Mouse (Mus musculus) liver, postnatal 0 days (tissue): ENCODE data around the gene Hsd17b6. TPM values are rescaled to one million over a fixed set of nuclear protein-coding genes. Genes with fewer than 3 reads are reported as not detected.

Source experiments
- ATAC-seq: fragments of 200-750 bp; cut with Nextera tagmentation; 2 replicates; pipeline ENCODE4 v1.8.0; 2017; ENCODE audit warnings: mild to moderate bottlenecking, moderate library complexity
- DNase-seq: peaks from one replicate; pipeline ENCODE4 v3.0.0-alpha.2; 2016
- H3K27ac ChIP-seq: fragments of 300-500 bp; sonication (generic); 2 replicates; pipeline ENCODE4 v1.5.1; 2014; ENCODE audit warnings: antibody characterized with exemption, moderate library complexity, mild to moderate bottlenecking, low read depth
- H3K27me3 ChIP-seq: fragments of 300-500 bp; sonication (generic); 2 replicates; pipeline ENCODE4 v1.6.1; 2014; ENCODE audit warnings: low read length, control low read depth, mixed read lengths; ENCODE audit not compliant: insufficient read depth
- H3K36me3 ChIP-seq: fragments of 300-500 bp; sonication (generic); replicated peaks from 2 replicates; pipeline ENCODE4 v1.6.1; 2014; ENCODE audit warnings: mild to moderate bottlenecking, control low read depth, low read length, moderate library complexity, mixed read lengths; ENCODE audit not compliant: insufficient read depth
- H3K4me1 ChIP-seq: fragments of 300-500 bp; sonication (generic); 2 replicates; pipeline ENCODE4 v1.6.1; 2014; ENCODE audit warnings: antibody characterized with exemption, mild to moderate bottlenecking, control low read depth; ENCODE audit not compliant: insufficient read depth
- H3K4me2 ChIP-seq: fragments of 300-500 bp; sonication (generic); 2 replicates; pipeline ENCODE4 v1.6.1; 2014; ENCODE audit warnings: low read depth, mild to moderate bottlenecking, low read length, moderate library complexity, mixed read lengths
- H3K4me3 ChIP-seq: fragments of 300-500 bp; sonication (generic); 2 replicates; pipeline ENCODE4 v1.5.1; 2014; ENCODE audit warnings: low read depth, low read length
- H3K9ac ChIP-seq: fragments of 300-500 bp; sonication (generic); replicated peaks from 2 replicates; pipeline ENCODE4 v1.6.1; 2014; ENCODE audit warnings: mild to moderate bottlenecking, moderate library complexity
- H3K9me3 ChIP-seq: fragments of 300-500 bp; sonication (generic); 2 replicates; pipeline ENCODE4 v1.6.1; 2016; ENCODE audit warnings: mild to moderate bottlenecking, control low read depth, low read length, mixed read lengths
- CTCF ChIP-seq: sonication (generic); IDR thresholded peaks from 2 replicates; pipeline ENCODE4 v1.5.1; 2016; ENCODE audit warnings: antibody characterized with exemption, low read depth
- EP300 ChIP-seq: IDR thresholded peaks from 2 replicates; pipeline ENCODE4 v1.6.1; 2016; ENCODE audit warnings: antibody characterized with exemption, low read depth, mild to moderate bottlenecking
- WGBS: fragments of 180-500 bp; shearing (Covaris S2); extraction: QIAGEN DNeasy Blood & Tissue Kit; methylation state at CpG from one replicate; pipeline ENCODE4 v1.1.7; 2014; ENCODE audit not compliant: insufficient replicate concordance; 5-methylcytosine and 5-hydroxymethylcytosine counted together
- polyA plus RNA-seq: library from polyadenylated mRNA; unstranded; fragments of >200 nt; fragmentation: Nextera tagmentation; extraction: Ambion mirVana; gene quantifications from 2 replicates; pipeline ENCODE4 v1.2.1, GENCODE M21; 2015

The Hsd17b6 gene
- polyA plus RNA-seq, 1 experiment from 2014 or later, result 32.4 TPM

- no peaks in the 10 kb centered on the region for H3K27me3 ChIP-seq
- H3K9me3 ChIP-seq, result no peaks in the 10 kb centered on the region
- 55% methylated on average over 3 of the region's 3 CpGs for WGBS
- ATAC-seq (no peak), DNase-seq (no peak)
- H3K4me2 ChIP-seq, result no peak overlapping the region
- H3K4me1 ChIP-seq, result no peaks in the 10 kb centered on the region
- H3K27ac ChIP-seq, result peak overlapping the region; percentile 52; the same call in 1 of the 2 replicates
- H3K36me3 ChIP-seq, result no peaks in the 10 kb centered on the region
- no peak for TF ChIP-seq CTCF
- no peak overlapping the region for H3K9ac ChIP-seq
- no peak overlapping the region for H3K4me3 ChIP-seq
Observed at GRCm38 (mm10) chr10:127970359-127970831, 37.0 kb downstream of the Hsd17b6 start.

- Histone ChIP-seq H3K9ac (no peak overlapping the region), H3K4me2 (no peak overlapping the region), H3K4me3 (no peak overlapping the region), H3K9me3 (no peaks in the 10 kb centered on the region), H3K4me1 (no peaks in the 10 kb centered on the region), H3K27ac (peak overlapping the region; percentile 52), H3K27me3 (no peaks in the 10 kb centered on the region), H3K36me3 (no peaks in the 10 kb centered on the region)
- WGBS, result 21% methylated on average over 4 of the region's 4 CpGs
- no peak for TF ChIP-seq CTCF
- peak; percentile 15; the same call in 1 of the 2 replicates for TF ChIP-seq EP300
- ATAC-seq (peak; percentile 24; the same call in 1 of the 2 replicates), DNase-seq (no peak)
Observed at GRCm38 (mm10) chr10:127969820-127970219, 37.6 kb downstream of the Hsd17b6 start.

GRCm38 (mm10) chr10:127966506-127966905 is 40.9 kb downstream of the Hsd17b6 start:
- H3K4me1 ChIP-seq, result no peaks in the 10 kb centered on the region
- DNase-seq (peak; percentile 37), ATAC-seq (peak; percentile 95)
- H3K27ac ChIP-seq, result peak overlapping the region; percentile 85
- 57% methylated on average over 6 of the region's 6 CpGs for WGBS
- no peaks in the 10 kb centered on the region for H3K9me3 ChIP-seq
- H3K36me3 ChIP-seq, result no peaks in the 10 kb centered on the region
- H3K9ac ChIP-seq, result no peak overlapping the region
- H3K4me3 ChIP-seq, result no peak overlapping the region
- no peaks in the 10 kb centered on the region for H3K27me3 ChIP-seq
- H3K4me2 ChIP-seq, result no peak overlapping the region
- TF ChIP-seq EP300 (peak; percentile 58; the same call in 1 of the 2 replicates), CTCF (no peak)

GRCm38 (mm10) chr10:127964004-127964403 is 43.4 kb downstream of the Hsd17b6 start:
- Histone ChIP-seq H3K27ac (no peak overlapping the region), H3K9me3 (no peaks in the 10 kb centered on the region), H3K27me3 (no peaks in the 10 kb centered on the region), H3K9ac (no peak overlapping the region), H3K4me3 (no peak overlapping the region), H3K4me2 (no peak overlapping the region), H3K36me3 (no peaks in the 10 kb centered on the region), H3K4me1 (no peaks in the 10 kb centered on the region)
- WGBS, result 51% methylated on average over 3 of the region's 3 CpGs
- no peak for DNase-seq
- no peak for TF ChIP-seq CTCF
- no peak for ATAC-seq

GRCm38 (mm10) chr10:127962451-127962850 is 45.0 kb downstream of the Hsd17b6 start:
- Histone ChIP-seq H3K27me3 (no peaks in the 10 kb centered on the region), H3K9me3 (no peaks in the 10 kb centered on the region), H3K27ac (no peak overlapping the region), H3K9ac (no peak overlapping the region), H3K36me3 (no peaks in the 10 kb centered on the region), H3K4me3 (no peak overlapping the region), H3K4me1 (no peaks in the 10 kb centered on the region), H3K4me2 (no peak overlapping the region)
- TF ChIP-seq CTCF (no peak), EP300 (no peak)
- no peak for ATAC-seq
- WGBS, result 71% methylated on average over 3 of the region's 3 CpGs
- no peak for DNase-seq

GRCm38 (mm10) chr10:127959161-127959679 is 48.2 kb downstream of the Hsd17b6 start:
- no peak overlapping the region for H3K9ac ChIP-seq
- no peaks in the 10 kb centered on the region for H3K36me3 ChIP-seq
- no peaks in the 10 kb centered on the region for H3K27me3 ChIP-seq
- no peak overlapping the region for H3K4me2 ChIP-seq
- H3K27ac ChIP-seq, result no peak overlapping the region
- DNase-seq (no peak), ATAC-seq (no peak)
- no peak overlapping the region for H3K4me3 ChIP-seq
- WGBS, result 86% methylated on average over 7 of the region's 7 CpGs
- H3K4me1 ChIP-seq, result no peaks in the 10 kb centered on the region
- peak; percentile 19; the same call in 1 of the 2 replicates for TF ChIP-seq CTCF
- TF ChIP-seq EP300, result no peak
- no peaks in the 10 kb centered on the region for H3K9me3 ChIP-seq
